Comparison of ENCODE assay signal across 8 mouse cellular contexts in genomic region chr9:44113105-44113789, GRCm38 (mm10). TPM values are rescaled to one million over a fixed set of nuclear protein-coding genes. Genes with fewer than 3 reads are reported as not detected.
DNase-seq lines count a peak whose midpoint lies in the region; ATAC-seq and TF ChIP-seq lines count a peak whose summit lies in the region.

Gene Gm49380, minus strand, starts transcription at chr9:44113500.
Gene Rnf26, minus strand, starts transcription at chr9:44113517.

- H3K9me3 ChIP-seq in embryonic facial prominence, embryonic 13.5 days: no peaks in the 10 kb centered on the region
- no peaks in the 10 kb centered on the region for H3K9me3 ChIP-seq in limb, embryonic 12.5 days
- no peaks in the 10 kb centered on the region for H3K9me3 ChIP-seq in midbrain, embryonic 15.5 days

- DNase-seq in 3134 (ENCODE audit: extremely low read depth, insufficient read length, low spot score): peak; percentile 87
- peak; percentile 94 to 95 for DNase-seq in adrenal gland, postnatal 36 days
- peak; percentile 98 to 99 for DNase-seq in heart, adult 18-20 months
- peak; percentile 99 for DNase-seq in kidney, adult 2 months
- peak; percentile 95 to 98 for DNase-seq in spleen, adult 2 months (ENCODE audit: low read depth in 1 of 2, low spot score in 2 of 2)

- WGBS in embryonic facial prominence, embryonic 13.5 days: under 1% methylated on average over 46 of the region's 51 CpGs
- under 1% methylated on average over 50 of the region's 51 CpGs for WGBS in kidney, adult 2 months
- WGBS in limb, embryonic 12.5 days: under 1% methylated on average over 51 of the region's 51 CpGs
- under 1% methylated on average over 50 of the region's 51 CpGs for WGBS in midbrain, embryonic 15.5 days
- under 1% methylated on average over 51 of the region's 51 CpGs for WGBS in spleen, adult 2 months

- peak; percentile 84 for ATAC-seq in embryonic facial prominence, embryonic 13.5 days (ENCODE audit: insufficient number of reproducible peaks, insufficient read depth, low FRiP score, low TSS enrichment, low read depth)
- ATAC-seq in limb, embryonic 12.5 days (ENCODE audit: insufficient number of reproducible peaks, insufficient read depth, low FRiP score, low TSS enrichment, low read depth): peak; percentile 92
- peak; percentile 96 for ATAC-seq in midbrain, embryonic 15.5 days (replicated peaks)

- peak within 1 kb of the TSS; percentile 76 for H3K4me3 ChIP-seq in embryonic facial prominence, embryonic 13.5 days
- H3K4me3 ChIP-seq in kidney, adult 2 months (ENCODE audit: insufficient read depth, low read depth, low read length): peak within 1 kb of the TSS; percentile 68
- H3K4me3 ChIP-seq in limb, embryonic 12.5 days (replicated peaks): peak within 1 kb of the TSS; percentile 82
- H3K4me3 ChIP-seq in midbrain, embryonic 15.5 days: peak within 1 kb of the TSS; percentile 86
- H3K4me3 ChIP-seq in spleen, adult 2 months (ENCODE audit: extremely low read depth, insufficient read depth, insufficient read length): peak within 1 kb of the TSS; percentile 74

- H3K27ac ChIP-seq in embryonic facial prominence, embryonic 13.5 days: peak within 1 kb of the TSS; percentile 84
- peak within 1 kb of the TSS; percentile 20; the same call in 1 of the 2 replicates for H3K27ac ChIP-seq in kidney, adult 2 months (ENCODE audit: insufficient read depth, low read depth, low read length)
- peak within 1 kb of the TSS; percentile 75 for H3K27ac ChIP-seq in limb, embryonic 12.5 days
- H3K27ac ChIP-seq in midbrain, embryonic 15.5 days: peak within 1 kb of the TSS; percentile 53; the same call in 1 of the 2 replicates
- no peak within 1 kb of the TSS for H3K27ac ChIP-seq in spleen, adult 2 months (ENCODE audit: insufficient read depth, low read length)

- TF ChIP-seq CTCF in kidney, adult 2 months (conservative IDR thresholded peaks at IDR 0.05; ENCODE audit: insufficient read depth, insufficient read length, low read depth, low read length): no peak
- no peak for TF ChIP-seq CTCF in spleen, adult 2 months (IDR thresholded peaks at IDR 0.05; ENCODE audit: extremely low read depth, insufficient read depth, insufficient read length, insufficient replicate concordance)

- peak; percentile 37 for TF ChIP-seq POLR2A in kidney, adult 2 months (IDR thresholded peaks at IDR 0.05; ENCODE audit: low read depth, low read length)
- peak; percentile 42; the same call in 1 of the 2 replicates for TF ChIP-seq POLR2A in spleen, adult 2 months (IDR thresholded peaks at IDR 0.05; ENCODE audit: low read depth, low read length)

- no peaks in the 10 kb centered on the region for H3K27me3 ChIP-seq in embryonic facial prominence, embryonic 13.5 days
- H3K27me3 ChIP-seq in kidney, adult 2 months (replicated peaks; ENCODE audit: control insufficient read depth, insufficient read depth, low read length): no peaks in the 10 kb centered on the region
- H3K27me3 ChIP-seq in limb, embryonic 12.5 days: no peaks in the 10 kb centered on the region
- H3K27me3 ChIP-seq in midbrain, embryonic 15.5 days (replicated peaks): no peaks in the 10 kb centered on the region
- no peaks in the 10 kb centered on the region for H3K27me3 ChIP-seq in spleen, adult 2 months (ENCODE audit: control insufficient read depth, insufficient read depth, low read length)

- H3K36me3 ChIP-seq in embryonic facial prominence, embryonic 13.5 days: peaks cover 9% of the 10 kb centered on the region; the same call in 1 of the 2 replicates
- no peaks in the 10 kb centered on the region for H3K36me3 ChIP-seq in kidney, adult 2 months (ENCODE audit: control insufficient read depth, insufficient read depth, low read length)
- peaks cover 14% of the 10 kb centered on the region for H3K36me3 ChIP-seq in limb, embryonic 12.5 days
- H3K36me3 ChIP-seq in midbrain, embryonic 15.5 days (replicated peaks): no peaks in the 10 kb centered on the region
- no peaks in the 10 kb centered on the region; the same call in 1 of the 2 replicates for H3K36me3 ChIP-seq in spleen, adult 2 months (ENCODE audit: control insufficient read depth, insufficient read depth, low read length)

- H3K4me2 ChIP-seq in embryonic facial prominence, embryonic 13.5 days: peak within 1 kb of the TSS; percentile 65
- peak within 1 kb of the TSS; percentile 65 for H3K4me2 ChIP-seq in limb, embryonic 12.5 days
- H3K4me2 ChIP-seq in midbrain, embryonic 15.5 days: peak within 1 kb of the TSS; percentile 58

- H3K4me1 ChIP-seq in embryonic facial prominence, embryonic 13.5 days: peaks cover 36% of the 10 kb centered on the region
- H3K4me1 ChIP-seq in kidney, adult 2 months (ENCODE audit: control insufficient read depth, insufficient read depth, low read length): peaks cover 8% of the 10 kb centered on the region; the same call in 1 of the 2 replicates
- peaks cover 34% of the 10 kb centered on the region for H3K4me1 ChIP-seq in limb, embryonic 12.5 days (replicated peaks)
- peaks cover 37% of the 10 kb centered on the region for H3K4me1 ChIP-seq in midbrain, embryonic 15.5 days
- no peaks in the 10 kb centered on the region; the same call in 1 of the 2 replicates for H3K4me1 ChIP-seq in spleen, adult 2 months (ENCODE audit: control insufficient read depth, insufficient read depth, insufficient read length)

- peak within 1 kb of the TSS; percentile 87 for H3K9ac ChIP-seq in embryonic facial prominence, embryonic 13.5 days
- peak within 1 kb of the TSS; percentile 88 for H3K9ac ChIP-seq in limb, embryonic 12.5 days (replicated peaks)
- peak within 1 kb of the TSS; percentile 69 for H3K9ac ChIP-seq in midbrain, embryonic 15.5 days

RNA-seq across cellular contexts. Expression of gene Gm49380, which starts in this region (rescaled TPM):
- total RNA-seq in adrenal gland, postnatal 36 days (2021): under 1 TPM; 0.70 to 0.76 TPM
- 0.30 and 0.48 TPM in 2 replicates for polyA plus RNA-seq in embryonic facial prominence, embryonic 13.5 days (2015; fragmentation: Nextera tagmentation; extraction: Ambion mirVana)
- under 1 TPM in 1 of 2 experiments, not detected in 1; 0.37 TPM for total RNA-seq in heart, adult 18-20 months (2021)
- not detected in 2 replicates for polyA plus RNA-seq in kidney, adult 2 months (2012; rRNA removed)
- 0.08 and 0.17 TPM in 2 replicates for polyA plus RNA-seq in limb, embryonic 12.5 days (2016; fragmentation: Nextera tagmentation; extraction: Ambion mirVana)
- polyA plus RNA-seq in midbrain, embryonic 15.5 days (2015; fragmentation: Nextera tagmentation; extraction: Ambion mirVana): 0.13 and 0.25 TPM in 2 replicates
- 0.05 TPM in 1 of 2 replicates, not detected in the other for polyA plus RNA-seq in spleen, adult 2 months (2012; rRNA removed)

RNA-seq across cellular contexts. Expression of gene Rnf26, which starts in this region (rescaled TPM):
- 10 to 100 TPM; 28.0 to 32.7 TPM for total RNA-seq in adrenal gland, postnatal 36 days (2021)
- 73.3 and 80.1 TPM in 2 replicates for polyA plus RNA-seq in embryonic facial prominence, embryonic 13.5 days (2015; fragmentation: Nextera tagmentation; extraction: Ambion mirVana)
- 1 to 10 TPM; 5.9 to 6.0 TPM for total RNA-seq in heart, adult 18-20 months (2021)
- 28.8 and 30.9 TPM in 2 replicates for polyA plus RNA-seq in kidney, adult 2 months (2012; rRNA removed)
- 89.6 and 91.4 TPM in 2 replicates for polyA plus RNA-seq in limb, embryonic 12.5 days (2016; fragmentation: Nextera tagmentation; extraction: Ambion mirVana)
- polyA plus RNA-seq in midbrain, embryonic 15.5 days (2015; fragmentation: Nextera tagmentation; extraction: Ambion mirVana): 29.2 and 32.4 TPM in 2 replicates
- 21.3 and 27.1 TPM in 2 replicates for polyA plus RNA-seq in spleen, adult 2 months (2012; rRNA removed)

Comparison
In these comparisons a context has a peak if more than half of its experiments do, and no peak if none do; other contexts are left out.
1. RNA of gene Rnf26 (total RNA-seq): 28.0 to 32.7 TPM in adrenal gland, postnatal 36 days; 5.9 to 6.0 TPM in heart, adult 18-20 months; every median in the first group is over 4 times any median in the second.
2. Peak in every context shown above with its lines, with median percentiles within 50 percentile points of each other: DNase-seq, ATAC-seq, H3K4me2 ChIP-seq, H3K4me3 ChIP-seq and H3K9ac ChIP-seq.